Mouse (Mus musculus): Measurements from ENCODE around the gene Nomo1. TPM values are rescaled to one million over a fixed set of nuclear protein-coding genes. Genes with fewer than 3 reads are reported as not detected.

The Nomo1 gene
- polyA plus RNA-seq, 1 experiment: 98.0 TPM

- Histone ChIP-seq H3K27ac (ENCODE audit: insufficient read depth, low read length) (no peak overlapping the region), H3K27me3 (ENCODE audit: control insufficient read depth, insufficient read depth, low read length) (no peaks in the 10 kb centered on the region), H3K4me3 (replicated peaks; ENCODE audit: insufficient read depth, low read depth, low read length) (no peak overlapping the region), H3K4me1 (ENCODE audit: control insufficient read depth, insufficient read depth, low read length) (no peaks in the 10 kb centered on the region)
- no peak for DNase-seq
- TF ChIP-seq POLR2A (IDR thresholded peaks at IDR 0.05; ENCODE audit: borderline replicate concordance, insufficient read depth, low read length) (no peak), CTCF (IDR thresholded peaks at IDR 0.05; ENCODE audit: borderline replicate concordance, insufficient read depth, low read depth, low read length) (no peak)
- WGBS: 28% methylated on average over 9 of the region's 9 CpGs
These were observed 20.1 kb upstream of the Nomo1 start for GRCm38 (mm10) chr7:46013266-46014010.

GRCm38 (mm10) chr7:46019594-46019993 is 13.9 kb upstream of the Nomo1 start:
- no peaks in the 10 kb centered on the region for H3K4me1 ChIP-seq (ENCODE audit: control insufficient read depth, insufficient read depth, low read length)
- H3K27me3 ChIP-seq (ENCODE audit: control insufficient read depth, insufficient read depth, low read length): no peaks in the 10 kb centered on the region
- DNase-seq: no peak
- TF ChIP-seq CTCF (IDR thresholded peaks at IDR 0.05; ENCODE audit: borderline replicate concordance, insufficient read depth, low read depth, low read length) (no peak), POLR2A (IDR thresholded peaks at IDR 0.05; ENCODE audit: borderline replicate concordance, insufficient read depth, low read length) (no peak)
- no peak overlapping the region for H3K4me3 ChIP-seq (replicated peaks; ENCODE audit: insufficient read depth, low read depth, low read length)
- no peak overlapping the region for H3K27ac ChIP-seq (ENCODE audit: insufficient read depth, low read length)
- 43% methylated on average over 3 of the region's 3 CpGs for WGBS

GRCm38 (mm10) chr7:46021951-46022350 is 11.5 kb upstream of the Nomo1 start:
- DNase-seq: no peak
- H3K4me1 ChIP-seq (ENCODE audit: control insufficient read depth, insufficient read depth, low read length): no peaks in the 10 kb centered on the region
- H3K27me3 ChIP-seq (ENCODE audit: control insufficient read depth, insufficient read depth, low read length): no peaks in the 10 kb centered on the region
- no peak overlapping the region for H3K27ac ChIP-seq (ENCODE audit: insufficient read depth, low read length)
- TF ChIP-seq CTCF (IDR thresholded peaks at IDR 0.05; ENCODE audit: borderline replicate concordance, insufficient read depth, low read depth, low read length): no peak
- TF ChIP-seq POLR2A (IDR thresholded peaks at IDR 0.05; ENCODE audit: borderline replicate concordance, insufficient read depth, low read length): no peak
- 42% methylated on average over 4 of the region's 4 CpGs for WGBS
- no peak overlapping the region for H3K4me3 ChIP-seq (replicated peaks; ENCODE audit: insufficient read depth, low read depth, low read length)

- TF ChIP-seq CTCF (IDR thresholded peaks at IDR 0.05; ENCODE audit: borderline replicate concordance, insufficient read depth, low read depth, low read length) (no peak), POLR2A (IDR thresholded peaks at IDR 0.05; ENCODE audit: borderline replicate concordance, insufficient read depth, low read length) (no peak)
- WGBS: 75% methylated on average over 9 of the region's 9 CpGs
- H3K4me3 ChIP-seq (replicated peaks; ENCODE audit: insufficient read depth, low read depth, low read length): no peak overlapping the region
- no peaks in the 10 kb centered on the region for H3K27me3 ChIP-seq (ENCODE audit: control insufficient read depth, insufficient read depth, low read length)
- H3K27ac ChIP-seq (ENCODE audit: insufficient read depth, low read length): no peak overlapping the region
- no peaks in the 10 kb centered on the region for H3K4me1 ChIP-seq (ENCODE audit: control insufficient read depth, insufficient read depth, low read length)
- no peak for DNase-seq
These were observed 8.1 kb upstream of the Nomo1 start for GRCm38 (mm10) chr7:46025436-46025835.

- Histone ChIP-seq H3K27me3 (ENCODE audit: control insufficient read depth, insufficient read depth, low read length) (no peaks in the 10 kb centered on the region), H3K27ac (ENCODE audit: insufficient read depth, low read length) (no peak overlapping the region), H3K4me3 (replicated peaks; ENCODE audit: insufficient read depth, low read depth, low read length) (no peak overlapping the region), H3K4me1 (ENCODE audit: control insufficient read depth, insufficient read depth, low read length) (no peaks in the 10 kb centered on the region)
- 84% methylated on average over 10 of the region's 10 CpGs for WGBS
- no peak for TF ChIP-seq POLR2A (IDR thresholded peaks at IDR 0.05; ENCODE audit: borderline replicate concordance, insufficient read depth, low read length)
- DNase-seq: no peak
These were observed 4.8 kb upstream of the Nomo1 start for GRCm38 (mm10) chr7:46028681-46029080.

- 67% methylated on average over 9 of the region's 9 CpGs for WGBS
- no peak overlapping the region for H3K4me3 ChIP-seq (replicated peaks; ENCODE audit: insufficient read depth, low read depth, low read length)
- H3K27me3 ChIP-seq (ENCODE audit: control insufficient read depth, insufficient read depth, low read length): no peaks in the 10 kb centered on the region
- DNase-seq: no peak
- H3K27ac ChIP-seq (ENCODE audit: insufficient read depth, low read length): no peak overlapping the region
- no peaks in the 10 kb centered on the region for H3K4me1 ChIP-seq (ENCODE audit: control insufficient read depth, insufficient read depth, low read length)
- no peak for TF ChIP-seq CTCF (IDR thresholded peaks at IDR 0.05; ENCODE audit: borderline replicate concordance, insufficient read depth, low read depth, low read length)
These were observed 4.0 kb upstream of the Nomo1 start for GRCm38 (mm10) chr7:46029299-46030144.

- H3K27me3 ChIP-seq (ENCODE audit: control insufficient read depth, insufficient read depth, low read length): no peaks in the 10 kb centered on the region
- 16% methylated on average over 11 of the region's 11 CpGs for WGBS
- no peak for TF ChIP-seq CTCF (IDR thresholded peaks at IDR 0.05; ENCODE audit: borderline replicate concordance, insufficient read depth, low read depth, low read length)
- no peak for TF ChIP-seq POLR2A (IDR thresholded peaks at IDR 0.05; ENCODE audit: borderline replicate concordance, insufficient read depth, low read length)
- H3K4me3 ChIP-seq (replicated peaks; ENCODE audit: insufficient read depth, low read depth, low read length): no peak within 1 kb of the TSS
- DNase-seq: no peak
- H3K4me1 ChIP-seq (ENCODE audit: control insufficient read depth, insufficient read depth, low read length): peaks cover 4% of the 10 kb centered on the region; the same call in 1 of the 2 replicates
- H3K27ac ChIP-seq (ENCODE audit: insufficient read depth, low read length): no peak within 1 kb of the TSS
These were observed 3.4 kb upstream of the Nomo1 start, which contains the start of gene Abcc6 for GRCm38 (mm10) chr7:46030145-46030488. Abcc6 (minus strand) TSS chr7:46030302.

- H3K4me3 ChIP-seq (replicated peaks; ENCODE audit: insufficient read depth, low read depth, low read length): no peak overlapping the region
- no peak overlapping the region for H3K27ac ChIP-seq (ENCODE audit: insufficient read depth, low read length)
- no peaks in the 10 kb centered on the region for H3K27me3 ChIP-seq (ENCODE audit: control insufficient read depth, insufficient read depth, low read length)
- 73% methylated on average over 2 of the region's 2 CpGs for WGBS
- DNase-seq: no peak
- TF ChIP-seq CTCF (IDR thresholded peaks at IDR 0.05; ENCODE audit: borderline replicate concordance, insufficient read depth, low read depth, low read length): no peak
- TF ChIP-seq POLR2A (IDR thresholded peaks at IDR 0.05; ENCODE audit: borderline replicate concordance, insufficient read depth, low read length): no peak
- H3K4me1 ChIP-seq (ENCODE audit: control insufficient read depth, insufficient read depth, low read length): peaks cover 4% of the 10 kb centered on the region; the same call in 1 of the 2 replicates
These were observed 2.4 kb upstream of the Nomo1 start for GRCm38 (mm10) chr7:46031075-46031474.
